Mouse (Mus musculus) naive thymus-derived CD4-positive, alpha-beta T cell, adult 5 months (primary cell): ENCODE data around the gene Scd4. TPM values are rescaled to one million over a fixed set of nuclear protein-coding genes. Genes with fewer than 3 reads are reported as not detected.

Experiments used
- polyA plus RNA-seq: library from polyadenylated mRNA; unstranded; fragments of 100-300 nt; shearing (Covaris generic); gene quantifications from one replicate; pipeline ENCODE4 v1.2.1, GENCODE M21; 2017

The Scd4 gene
- polyA plus RNA-seq = 0.17 TPM

DNA sequence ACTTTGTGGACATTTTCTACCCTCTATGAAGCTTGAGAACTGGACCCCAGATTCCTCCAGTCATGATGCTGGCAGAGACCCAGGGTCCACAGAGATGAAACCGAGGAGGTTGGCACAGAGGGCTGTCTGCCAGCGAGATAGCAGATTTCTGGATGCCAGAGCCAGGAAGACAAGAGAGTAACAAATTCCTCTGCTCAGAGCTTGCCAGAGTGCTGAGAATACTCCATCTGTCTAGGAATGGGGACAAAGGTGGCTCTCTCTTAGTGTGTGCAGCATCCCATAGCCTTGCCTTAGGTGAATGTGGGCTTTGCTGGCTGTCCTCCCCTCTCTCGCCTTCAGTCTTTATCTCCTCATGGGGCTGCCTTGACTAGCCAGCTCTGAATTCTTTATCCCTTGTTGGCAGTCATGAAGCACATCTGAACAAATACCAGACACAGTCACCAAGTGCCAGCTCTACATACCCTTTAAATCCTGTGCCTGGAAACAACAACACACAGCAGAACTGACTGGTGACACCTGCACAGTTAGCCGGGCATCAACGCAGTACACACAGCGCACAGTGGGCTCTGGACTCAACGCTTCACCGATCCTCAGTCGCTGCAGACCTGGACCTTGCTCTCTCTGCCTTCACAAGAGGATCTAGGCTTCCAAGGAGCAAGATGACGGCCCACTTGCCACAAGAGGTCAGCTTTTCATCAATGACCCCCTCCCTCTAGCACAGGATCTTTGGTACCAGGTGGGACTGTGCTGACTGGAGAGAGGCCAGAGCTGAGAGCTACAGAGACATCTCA lies at the start of gene Scd4:
Scd4 (plus strand) TSS at position 260 of the 791 bp plus-strand sequence.

DNA sequence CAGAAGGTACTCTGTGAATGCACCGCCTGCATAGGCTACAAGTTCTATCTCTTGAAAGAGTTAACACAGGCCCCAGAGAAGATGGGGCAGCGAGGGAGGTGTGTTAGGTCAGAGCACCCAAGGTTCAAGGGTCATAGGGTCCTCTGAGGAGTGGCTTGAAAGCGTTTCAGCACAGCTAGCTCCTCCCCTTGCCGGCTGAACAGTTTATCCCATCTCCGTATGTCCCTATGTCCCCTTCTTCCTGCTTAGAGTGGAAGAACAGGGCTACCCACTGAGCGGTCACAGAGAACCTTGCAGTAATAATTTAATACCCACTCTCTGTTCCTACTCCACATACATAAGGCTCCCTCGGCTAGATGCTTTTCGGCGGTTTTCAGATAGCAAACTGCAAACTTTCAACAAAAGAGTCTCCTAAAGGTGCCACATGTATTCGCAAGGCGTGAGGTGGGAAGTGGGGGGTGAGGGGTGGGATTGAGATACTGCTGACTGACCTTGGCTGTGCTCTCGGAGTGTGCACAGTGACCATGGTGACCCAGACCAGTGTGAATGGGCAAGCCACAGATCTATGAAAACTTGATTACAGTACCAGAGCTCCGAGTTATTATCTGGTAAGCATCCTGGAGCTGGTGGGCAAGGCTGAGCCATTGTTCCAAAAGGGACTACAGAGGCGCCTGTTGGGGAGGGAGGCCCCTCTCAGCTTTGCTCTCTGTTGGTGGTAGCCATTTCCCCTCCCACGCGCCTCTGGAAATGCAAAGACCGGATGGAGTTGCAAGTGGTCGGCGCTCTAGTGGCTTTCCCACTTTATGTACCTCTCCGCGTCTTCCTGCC lies 39.7 kb upstream of the Scd4 start, which contains the start of gene Scd2:
Scd2 (plus strand) TSS at position 734 of the 828 bp plus-strand sequence.

Other genes with a start within 250 kb of the Scd4 start
- gene Chuk, start 225.6 kb upstream of the Scd4 start, polyA plus RNA-seq = 96.2 TPM
- 27.9 TPM for gene Cwf19l1, start 197.2 kb upstream of the Scd4 start, polyA plus RNA-seq
- 76.9 TPM for gene Bloc1s2, start 186.6 kb upstream of the Scd4 start, polyA plus RNA-seq
- not detected for gene Pkd2l1, start 140.7 kb upstream of the Scd4 start, polyA plus RNA-seq
- not detected for gene Scd3, start 129.8 kb upstream of the Scd4 start, polyA plus RNA-seq
- 10.5 TPM for gene Scd2, start 39.4 kb upstream of the Scd4 start, polyA plus RNA-seq
- not detected for gene Scd1, start 74.8 kb downstream of the Scd4 start, polyA plus RNA-seq
- not detected for gene Wnt8b, start 160.4 kb downstream of the Scd4 start, polyA plus RNA-seq
- gene Sec31b, start 212.8 kb downstream of the Scd4 start, polyA plus RNA-seq = 5.6 TPM
- gene Gm20538, start 219.7 kb downstream of the Scd4 start, polyA plus RNA-seq = 10.5 TPM
- 176 TPM for gene Ndufb8, start 222.3 kb downstream of the Scd4 start, polyA plus RNA-seq
- 49.2 TPM for gene Hif1an, start 229.8 kb downstream of the Scd4 start, polyA plus RNA-seq